Mouse (Mus musculus) heart, adult 2 months (tissue): ENCODE data around the gene Iffo2.

ENCODE experiments used
- CTCF ChIP-seq: fragments of 200-600 bp; IDR thresholded peaks from 2 replicates; pipeline ENCODE4 v1.8.1; 2022; ENCODE audit warnings: antibody characterized with exemption, mild to moderate bottlenecking, moderate library complexity
- EP300 ChIP-seq: fragments of 200-500 bp; IDR thresholded peaks from 2 replicates; pipeline ENCODE4 v1.6.1; 2011; ENCODE audit warnings: low read depth, low read length, control low read depth; ENCODE audit not compliant: insufficient read depth
- POLR2A ChIP-seq: fragments of 200-500 bp; IDR thresholded peaks from 2 replicates; pipeline ENCODE4 v1.6.1; 2011; ENCODE audit warnings: mild to moderate bottlenecking, low read depth, low read length, control low read depth; ENCODE audit not compliant: insufficient read depth

GRCm38 (mm10) chr4:139580663-139581336 is 50.5 kb downstream of the Iffo2 start:
- TF ChIP-seq POLR2A (no peak), CTCF (no peak), EP300 (0 out of 2 replicates have a peak, but pooled peaks have one; percentile 16)
